Mouse (Mus musculus): ENCODE data around the gene Pde10a. TPM values are rescaled to one million over a fixed set of nuclear protein-coding genes. Genes with fewer than 3 reads are reported as not detected.

The Pde10a gene
- total and polyA plus RNA-seq, 3 experiments, result 0.04 to 0.41 (median 0.21) TPM

DNA sequence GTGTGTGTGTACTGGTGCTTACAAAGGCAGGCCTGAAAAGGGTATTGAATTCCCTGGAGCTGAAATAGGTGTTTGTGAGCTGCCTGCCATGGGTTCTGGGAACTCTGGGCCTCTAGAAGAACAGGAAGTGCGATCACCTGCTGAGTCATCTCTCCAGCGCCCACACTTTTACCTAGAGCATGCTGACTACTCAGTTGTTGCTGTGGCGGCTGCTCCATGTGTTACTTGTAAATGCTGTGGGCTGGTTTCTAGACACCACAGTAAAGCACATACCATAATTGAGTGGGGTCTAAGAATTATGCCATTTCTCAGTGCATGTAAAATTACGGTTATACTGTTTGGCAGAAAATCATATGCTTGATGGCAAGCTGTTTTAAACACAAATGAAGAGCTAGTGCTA is 477.3 kb downstream of the Pde10a start (continued):
- no peak for TF ChIP-seq MEF2A (IDR thresholded peaks at IDR 0.05; ENCODE audit: borderline replicate concordance, low read depth, low read length)
- TF ChIP-seq EP300 (IDR thresholded peaks at IDR 0.05; ENCODE audit: low read length), result peak; percentile 82
- TF ChIP-seq NRF1 (IDR thresholded peaks at IDR 0.05; ENCODE audit: low read depth, low read length), result no peak
- peak; percentile 40 for TF ChIP-seq ETS1 (conservative IDR thresholded peaks at IDR 0.05; ENCODE audit: low read depth, low read length)
- no peak for TF ChIP-seq ZNF384 (IDR thresholded peaks at IDR 0.05; ENCODE audit: low read depth, low read length)
- TF ChIP-seq ZKSCAN1 (IDR thresholded peaks at IDR 0.05; ENCODE audit: borderline replicate concordance, low read depth, low read length), result no peak
- no peak for TF ChIP-seq USF2 (conservative IDR thresholded peaks at IDR 0.05; ENCODE audit: low read depth, low read length)
- no peak for TF ChIP-seq ZC3H11A (IDR thresholded peaks at IDR 0.05; ENCODE audit: low read depth, low read length)
- TF ChIP-seq HCFC1 (IDR thresholded peaks at IDR 0.05; ENCODE audit: low read depth, low read length), result no peak
- no peak for TF ChIP-seq UBTF (IDR thresholded peaks at IDR 0.05; ENCODE audit: low read depth, low read length)
- no peak for TF ChIP-seq E2F4 (IDR thresholded peaks at IDR 0.05; ENCODE audit: insufficient replicate concordance, low read depth, low read length)
- no peak for TF ChIP-seq GABPA (IDR thresholded peaks at IDR 0.05; ENCODE audit: insufficient replicate concordance, low read depth, low read length)
- TF ChIP-seq ELF1 (IDR thresholded peaks at IDR 0.05; ENCODE audit: low read depth, low read length), result peak; percentile 49; the same call in 1 of the 2 replicates
- TF ChIP-seq NELFE (IDR thresholded peaks at IDR 0.05; ENCODE audit: low read depth, low read length), result no peak
- TF ChIP-seq MAZ (IDR thresholded peaks at IDR 0.05; ENCODE audit: low read depth, low read length), result no peak
- no peak for TF ChIP-seq RCOR1 (conservative IDR thresholded peaks at IDR 0.05; ENCODE audit: low read depth, low read length)
- no peak for TF ChIP-seq USF1 (IDR thresholded peaks at IDR 0.05; ENCODE audit: low read depth, low read length)

DNA sequence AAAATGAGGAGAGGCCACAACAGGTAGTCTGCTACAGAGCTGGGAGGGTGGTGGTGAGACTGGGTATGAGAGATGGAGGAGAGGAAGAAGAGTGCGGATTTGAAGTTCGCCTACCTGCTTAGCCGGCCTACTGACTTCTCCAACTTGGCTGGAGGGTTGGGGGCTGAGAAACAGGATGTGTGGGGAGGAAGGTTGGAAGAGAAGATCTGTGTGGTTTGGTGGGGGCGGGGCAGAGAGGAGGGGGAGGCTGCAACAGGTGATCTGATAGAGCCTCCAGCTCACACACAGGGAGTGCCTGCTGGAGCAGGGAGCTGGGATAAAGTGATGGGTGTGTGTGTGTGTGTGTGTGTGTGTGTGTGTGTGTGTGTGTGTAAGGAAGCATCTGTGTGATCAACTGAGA is 479.3 kb downstream of the Pde10a start:
- no peak for DNase-seq (ENCODE audit: extremely low read depth)
- peaks cover 16 to 67% of the 10 kb centered on the region in 2 experiments for H3K36me3 ChIP-seq (replicated peaks in 1 of 2; ENCODE audit: control insufficient read depth in 1 of 2, insufficient read depth in 1 of 2, low read length in 1 of 2)
- TF ChIP-seq PAX5 (IDR thresholded peaks at IDR 0.05; ENCODE audit: low read length) (no peak), CHD1 (IDR thresholded peaks at IDR 0.05; ENCODE audit: low read depth, low read length) (no peak), USF2 (conservative IDR thresholded peaks at IDR 0.05; ENCODE audit: low read depth, low read length) (no peak), JUN (IDR thresholded peaks at IDR 0.05; ENCODE audit: insufficient read depth, low read depth, low read length) (no peak), RAD21 (IDR thresholded peaks at IDR 0.05; ENCODE audit: low read depth, low read length) (no peak), NELFE (IDR thresholded peaks at IDR 0.05; ENCODE audit: low read depth, low read length) (no peak)
- peaks cover 3% of the 10 kb centered on the region for H3K9me3 ChIP-seq (replicated peaks; ENCODE audit: low read length)
- in situ Hi-C loops (cut with MboI; ENCODE audit: low pct_ligation_motif_present, low pct_unique_long_range_greater_than_20kb, low sequenced_read_pairs) (no loop called here), dilution Hi-C loops (cut with MboI; ENCODE audit: extremely low pct_ligation_motif_present, extremely low pct_unique_long_range_greater_than_20kb, low sequenced_read_pairs) (no loop called here)
- H3K27me3 ChIP-seq (replicated peaks), result no peaks in the 10 kb centered on the region
- no peak overlapping the region for H3K9ac ChIP-seq (ENCODE audit: insufficient read depth, low read depth)
- no peak overlapping the region for H3K4me3 ChIP-seq (replicated peaks in 1 of 3; ENCODE audit: low read depth in 2 of 3, low read length in 2 of 3, poor library complexity in 1 of 3)
- H3K4me2 ChIP-seq (ENCODE audit: insufficient read depth, low read depth, poor library complexity, severe bottlenecking), result no peak overlapping the region
- peaks cover 5 to 30% of the 10 kb centered on the region in 2 experiments for H3K4me1 ChIP-seq (ENCODE audit: control insufficient read depth in 1 of 2, insufficient read depth in 2 of 2)
- H3K27ac ChIP-seq (ENCODE audit: insufficient read depth, low read depth), result no peak overlapping the region
- no peaks in the 10 kb centered on the region for H3K79me2 ChIP-seq (replicated peaks; ENCODE audit: control insufficient read depth, extremely low read depth, insufficient read depth, poor library complexity, severe bottlenecking)

All from CH12.LX (cell line).